Mouse (Mus musculus) cerebellum, adult 2 months (tissue): ENCODE measurements around the gene Tsc22d2.

ENCODE experiments used
- CTCF ChIP-seq: fragments of 200-500 bp; IDR thresholded peaks from 2 replicates; pipeline ENCODE4 v1.5.1; 2011; ENCODE audit warnings: low read depth, mild to moderate bottlenecking, control low read depth, low read length, moderate library complexity, borderline replicate concordance; ENCODE audit not compliant: insufficient read depth
- POLR2A ChIP-seq: fragments of 200-500 bp; IDR thresholded peaks from 2 replicates; pipeline ENCODE4 v1.6.1; 2011; ENCODE audit warnings: low read length, control low read depth, borderline replicate concordance; ENCODE audit not compliant: insufficient read depth

GRCm38 (mm10) chr3:58487999-58488775, 73.7 kb downstream of the Tsc22d2 start:
- TF ChIP-seq CTCF (no peak), POLR2A (no peak)
